Mouse (Mus musculus) T-helper 17 cell (primary cell): Measurements from ENCODE around the gene Fam171a1.

ENCODE experiments used
- in situ Hi-C, 2 experiments: fragments of 300-600 bp; cut with MboI, MseI; formaldehyde crosslinking; loops; 1 replicate in 1 of 2; 2 replicates in 1 of 2; pipeline ENCODE4 v1.15.1; 2025; ENCODE audit warnings: high pct_unique_total_duplicates in 2 of 2

The Fam171a1 gene

GRCm38 (mm10) chr2:3267879-3268278 lies 153.9 kb downstream of the Fam171a1 start:
- in situ Hi-C loops, result no loop called here

- in situ Hi-C loops, result no loop called here
These were observed 159.3 kb downstream of the Fam171a1 start for GRCm38 (mm10) chr2:3273349-3273748.

- in situ Hi-C loops, result no loop called here
These were observed 162.1 kb downstream of the Fam171a1 start for GRCm38 (mm10) chr2:3276106-3276505.
